Mouse (Mus musculus) mesoderm, embryonic 11.5 days (tissue): ENCODE data around the gene Utrn.

ENCODE experiments used
- DNase-seq: peaks from one replicate; pipeline ENCODE4 v3.0.0-alpha.2; 2012; ENCODE audit warnings: low read depth, low spot score

The Utrn gene

DNA sequence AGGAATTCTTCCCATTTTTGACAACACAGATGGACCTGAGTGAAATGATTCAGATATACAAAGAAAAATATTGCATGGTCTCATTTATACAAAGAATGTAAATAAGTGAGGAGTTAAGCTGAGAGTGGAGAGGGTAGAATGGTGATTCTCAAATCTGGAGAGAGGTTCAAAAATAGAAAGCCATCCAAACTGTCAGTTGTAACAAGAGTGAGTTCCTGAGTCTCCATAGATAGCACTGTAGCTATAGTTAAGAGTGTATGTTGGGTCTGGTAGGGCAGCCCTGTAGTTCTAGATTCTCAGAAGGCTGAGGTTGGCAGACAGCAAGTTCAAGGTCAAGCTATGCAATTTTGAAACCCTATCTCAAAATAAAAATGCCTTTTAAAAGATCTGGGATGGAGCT lies 438.8 kb downstream of the Utrn start:
- DNase-seq, result no peak

DNA sequence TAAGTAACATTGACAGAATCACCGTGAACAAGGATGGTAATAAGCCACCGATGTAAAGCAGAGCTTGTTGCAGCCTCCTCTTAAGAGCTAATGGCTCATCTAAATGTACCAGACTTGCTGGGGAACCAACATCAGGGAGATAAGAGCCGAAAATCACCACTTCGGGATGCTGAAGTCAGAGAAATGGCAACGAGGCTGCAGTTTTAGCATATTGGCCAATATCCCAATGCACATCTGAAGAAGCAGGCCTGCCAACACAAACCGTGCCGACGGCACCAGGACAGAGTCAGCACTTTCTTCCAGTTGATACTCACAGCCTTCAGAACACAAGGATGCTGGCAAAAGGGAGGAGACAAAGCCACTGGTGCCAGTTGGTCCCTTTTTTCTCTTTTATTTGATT lies 442.3 kb downstream of the Utrn start:
- DNase-seq, result no peak

DNA sequence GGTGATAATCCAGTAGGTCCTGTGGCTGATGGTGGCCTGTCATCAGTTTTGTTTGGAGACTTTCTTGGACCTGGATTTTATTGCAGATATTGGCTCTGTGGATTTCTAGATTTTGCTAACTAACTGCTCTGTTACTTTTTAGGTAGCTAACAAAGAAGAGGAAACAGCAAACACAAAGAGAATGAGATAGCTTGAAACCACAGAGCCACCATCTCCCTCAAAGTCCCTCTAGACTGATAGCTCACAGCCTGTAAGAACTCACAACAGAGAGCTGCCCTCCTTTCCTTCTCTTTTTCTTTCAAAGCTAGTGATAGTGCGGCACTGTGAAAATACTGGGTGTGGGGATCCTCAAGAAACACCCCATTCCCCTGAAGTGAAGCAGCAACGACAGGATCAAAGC lies 444.2 kb downstream of the Utrn start:
- no peak for DNase-seq

DNA sequence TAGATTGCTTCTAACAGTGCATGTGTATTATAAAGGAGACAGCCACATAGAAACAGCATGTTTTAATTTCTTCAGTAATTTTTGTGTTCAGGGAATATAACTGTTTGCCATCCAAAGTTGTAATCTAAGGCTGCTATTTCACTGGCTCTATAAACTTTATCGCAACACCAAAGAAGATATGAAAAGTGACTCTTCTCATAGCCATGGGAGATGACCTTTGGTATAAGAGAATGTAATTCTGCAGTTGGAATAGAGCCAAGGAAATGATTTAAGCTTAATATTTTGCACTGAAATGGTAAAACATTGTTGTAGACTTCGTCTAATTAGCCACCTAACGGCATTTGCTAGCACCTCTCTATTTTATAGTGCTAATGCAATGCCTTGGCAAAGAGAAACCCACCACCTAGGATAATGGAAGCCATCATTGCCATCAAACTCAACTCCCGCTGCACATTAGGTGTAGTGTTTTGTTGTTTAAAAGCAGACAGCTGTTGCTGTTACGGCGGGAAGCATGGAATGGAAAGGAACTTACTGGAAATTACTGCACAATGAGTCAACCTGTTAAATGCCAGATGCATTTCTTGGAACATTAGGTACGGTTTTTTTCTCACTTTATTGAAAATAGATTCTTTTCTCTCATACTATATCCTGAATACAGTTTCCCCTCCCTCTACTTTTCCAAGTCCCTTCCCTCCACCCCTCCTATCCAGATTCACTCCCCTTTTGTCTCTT lies 445.0 kb downstream of the Utrn start:
- DNase-seq, result no peak

DNA sequence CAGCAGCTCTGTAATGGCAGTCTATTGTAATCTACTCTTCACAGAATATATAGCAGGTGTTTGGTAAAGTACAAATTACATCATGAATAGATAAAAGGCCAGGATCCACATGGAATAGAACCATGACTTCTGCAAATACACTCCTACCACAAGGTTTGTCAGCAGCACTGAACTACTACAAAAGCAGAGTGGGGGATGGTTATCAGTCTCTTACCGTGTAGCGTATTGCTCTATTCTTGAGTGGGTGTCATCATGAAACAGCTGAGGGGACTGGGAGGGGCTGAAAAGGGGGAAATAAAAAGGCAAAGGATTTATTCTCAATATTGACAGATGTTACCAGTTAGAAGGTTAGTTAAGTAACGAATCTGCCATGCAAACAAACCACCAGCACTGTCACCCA lies 454.2 kb downstream of the Utrn start:
- no peak for DNase-seq

DNA sequence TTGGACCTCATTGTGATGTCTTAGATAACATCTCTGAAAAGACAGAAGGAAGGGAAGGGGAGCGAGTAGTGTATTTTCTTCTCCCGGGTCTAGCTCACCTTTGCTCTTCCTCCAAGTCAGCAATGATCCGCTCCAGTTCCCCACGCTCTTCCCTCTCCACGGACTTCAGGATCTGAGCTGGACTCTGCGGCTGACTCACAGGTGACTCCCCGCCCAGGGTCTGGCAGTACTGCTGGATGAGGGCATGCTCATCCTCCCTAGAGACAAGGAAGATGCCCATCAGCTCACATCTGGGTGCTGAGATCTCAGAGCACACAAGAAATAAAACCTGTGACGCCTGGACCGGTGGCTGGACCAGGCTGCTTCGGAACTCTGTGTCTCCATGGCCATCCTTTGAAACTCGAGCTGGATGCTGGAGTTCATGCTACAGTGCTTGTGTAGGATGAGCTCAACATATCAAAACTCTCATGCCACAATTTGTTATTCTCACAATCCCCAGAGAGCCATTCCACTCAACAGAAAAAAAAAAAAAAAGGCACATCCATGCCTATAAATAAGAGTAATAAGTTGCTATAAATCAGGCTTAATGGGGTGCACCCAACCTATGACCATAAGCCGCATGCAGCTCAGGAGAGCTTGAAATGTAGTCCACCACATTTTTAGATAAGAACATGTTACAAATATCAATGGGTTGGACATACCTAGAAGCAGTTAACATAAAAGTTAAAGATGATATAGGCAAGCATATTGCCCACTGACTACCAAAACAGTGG lies 462.6 kb downstream of the Utrn start:
- DNase-seq, result peak; percentile 18

DNA sequence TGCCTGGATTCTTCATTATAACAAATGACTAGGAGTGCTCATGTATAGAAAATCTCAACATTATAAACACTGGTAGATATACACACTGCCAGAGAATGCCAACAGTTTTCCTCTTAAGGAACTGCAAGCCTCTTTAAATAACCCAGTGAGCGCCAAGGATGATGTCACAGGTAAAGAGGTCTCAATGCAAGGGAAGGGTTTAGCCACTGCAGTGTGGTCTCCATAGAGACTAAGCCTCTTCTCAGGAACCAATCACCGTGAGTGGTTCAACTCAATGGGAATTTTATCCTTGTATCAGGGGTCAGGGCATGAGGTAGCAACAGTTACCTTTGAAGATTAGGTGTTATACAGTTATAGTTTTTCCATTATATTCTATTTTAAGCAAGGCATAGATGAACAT lies 469.7 kb downstream of the Utrn start:
- DNase-seq, result no peak

DNA sequence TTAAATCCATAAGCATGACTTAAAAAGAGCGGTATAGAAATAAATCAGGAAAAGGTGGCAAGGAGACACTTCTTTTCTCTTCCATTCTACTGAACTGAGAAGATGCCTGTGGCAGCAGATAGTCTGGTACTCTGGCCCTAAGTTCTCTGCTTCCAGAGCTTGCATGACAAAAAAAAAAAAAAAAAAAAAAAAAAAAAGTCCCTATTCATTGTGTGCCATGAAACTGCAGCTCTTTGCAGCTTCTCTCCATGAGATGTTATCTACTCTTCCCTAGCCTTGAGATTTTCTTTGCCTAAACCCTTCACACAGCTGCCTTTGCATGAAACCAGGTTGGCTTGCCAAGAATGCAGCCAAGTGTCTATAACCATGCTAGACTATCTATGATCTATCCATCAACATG lies 489.0 kb downstream of the Utrn start:
- no peak for DNase-seq

DNA sequence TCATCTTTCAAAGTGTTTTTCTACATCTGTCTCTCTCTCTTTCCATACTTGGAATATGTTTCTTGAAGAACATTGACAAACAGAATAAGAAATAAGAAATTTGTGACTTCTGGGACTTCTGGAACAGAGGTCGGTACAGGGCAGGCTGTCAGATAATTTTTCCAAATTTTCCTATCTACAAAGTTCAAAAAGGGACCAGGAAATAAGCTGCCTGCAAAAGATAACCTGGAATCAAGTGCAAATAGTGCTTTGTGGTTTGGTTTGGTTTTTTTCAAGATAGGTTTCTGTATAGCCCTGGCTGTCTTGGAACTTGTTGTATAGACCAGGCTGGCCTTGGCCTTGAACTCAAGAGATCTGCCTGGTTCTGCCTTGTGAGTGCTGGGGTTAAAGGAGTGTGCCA lies 490.0 kb downstream of the Utrn start:
- no peak for DNase-seq

DNA sequence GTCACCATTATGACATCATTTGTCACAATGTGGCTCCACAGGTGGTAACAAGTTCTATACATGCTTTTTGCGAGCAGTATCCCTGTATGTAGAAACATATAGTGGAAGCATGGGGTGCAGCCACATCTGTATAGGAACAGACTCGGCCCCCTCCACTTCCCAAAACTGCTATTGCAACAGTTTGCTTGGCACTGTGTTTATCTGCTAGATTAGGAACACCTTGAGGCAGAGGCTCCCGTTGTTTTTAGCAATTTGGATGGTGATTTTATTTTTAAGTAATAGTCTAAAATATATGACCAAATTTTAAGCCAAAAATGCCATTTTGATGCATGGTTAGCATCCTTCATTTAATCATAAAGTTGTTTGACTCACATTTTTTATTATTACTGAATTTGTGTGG lies 491.4 kb downstream of the Utrn start:
- no peak for DNase-seq

DNA sequence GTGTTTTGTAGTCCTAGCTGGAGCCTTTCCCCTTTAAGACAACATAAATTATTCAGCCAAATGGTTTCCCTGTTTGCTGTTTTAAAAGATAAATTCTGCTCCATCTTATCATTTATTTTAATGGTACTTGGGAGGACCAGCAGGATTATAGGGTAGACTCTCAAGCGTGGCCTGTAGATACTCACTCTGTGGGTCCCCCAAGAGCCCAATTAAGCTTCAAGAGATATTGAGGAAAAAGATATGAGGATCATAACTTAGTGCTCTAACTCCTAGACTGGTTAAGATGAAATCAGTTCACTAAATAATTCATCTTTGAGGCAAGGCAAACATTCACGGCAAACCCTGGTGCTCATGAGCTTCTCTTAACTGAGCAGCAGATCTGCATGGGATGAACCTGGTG lies 493.1 kb downstream of the Utrn start:
- no peak for DNase-seq

DNA sequence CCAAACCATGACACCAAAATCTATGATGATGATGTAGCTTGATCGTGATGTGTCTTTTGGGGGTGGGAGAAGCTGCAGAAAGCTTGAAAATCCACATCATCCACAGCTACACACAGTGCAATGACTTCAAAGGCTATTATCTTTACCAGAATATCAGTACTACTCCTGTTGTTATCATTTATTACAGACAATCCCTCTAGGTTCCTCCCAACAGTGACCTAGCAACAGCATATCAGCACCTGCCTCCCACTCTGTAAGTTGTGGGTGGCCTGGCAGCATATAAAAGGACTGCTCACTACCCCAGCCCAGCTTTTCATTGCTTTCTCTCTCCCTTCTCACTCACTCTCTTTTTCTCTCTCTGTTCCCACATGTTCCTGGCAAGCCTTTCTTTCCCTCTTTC lies 494.4 kb downstream of the Utrn start:
- DNase-seq, result no peak

DNA sequence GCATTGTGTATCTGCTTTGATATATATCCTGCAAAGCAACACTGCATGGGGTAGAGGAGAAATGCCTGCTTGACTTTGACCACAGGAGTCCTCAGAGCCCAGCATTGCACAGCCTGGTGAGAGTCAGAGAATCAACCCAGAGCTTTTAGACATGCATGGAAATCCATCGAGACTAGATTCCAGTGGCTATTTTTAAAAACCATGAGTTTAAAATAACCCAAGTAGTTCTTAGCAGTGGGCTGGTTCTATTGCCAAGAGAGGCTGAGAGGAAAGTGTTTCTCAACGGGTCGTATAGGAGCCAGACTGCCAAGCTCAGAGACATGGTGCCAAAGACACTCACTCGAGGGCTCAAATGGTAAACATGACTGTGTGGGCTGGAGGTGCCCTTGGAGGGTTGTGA lies 514.6 kb downstream of the Utrn start:
- no peak for DNase-seq

DNA sequence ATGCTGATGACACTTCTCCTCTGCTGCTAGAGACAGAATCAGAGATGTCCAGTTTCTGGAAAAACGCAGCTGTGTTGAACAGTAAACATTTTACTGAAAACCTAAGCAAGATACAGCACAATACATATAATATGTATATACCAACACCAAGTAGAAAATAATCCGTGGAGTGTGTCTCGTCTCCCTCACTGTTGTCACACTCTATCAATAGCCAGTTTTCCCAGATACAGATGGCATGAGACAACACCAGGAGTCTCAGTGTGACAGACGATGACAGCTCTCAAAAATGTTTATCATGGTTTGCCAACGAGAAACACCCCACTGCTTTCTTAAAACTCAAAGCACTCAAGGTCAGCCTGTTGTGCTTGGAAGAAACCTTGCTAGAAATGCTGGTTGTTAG lies 515.1 kb downstream of the Utrn start:
- no peak for DNase-seq

DNA sequence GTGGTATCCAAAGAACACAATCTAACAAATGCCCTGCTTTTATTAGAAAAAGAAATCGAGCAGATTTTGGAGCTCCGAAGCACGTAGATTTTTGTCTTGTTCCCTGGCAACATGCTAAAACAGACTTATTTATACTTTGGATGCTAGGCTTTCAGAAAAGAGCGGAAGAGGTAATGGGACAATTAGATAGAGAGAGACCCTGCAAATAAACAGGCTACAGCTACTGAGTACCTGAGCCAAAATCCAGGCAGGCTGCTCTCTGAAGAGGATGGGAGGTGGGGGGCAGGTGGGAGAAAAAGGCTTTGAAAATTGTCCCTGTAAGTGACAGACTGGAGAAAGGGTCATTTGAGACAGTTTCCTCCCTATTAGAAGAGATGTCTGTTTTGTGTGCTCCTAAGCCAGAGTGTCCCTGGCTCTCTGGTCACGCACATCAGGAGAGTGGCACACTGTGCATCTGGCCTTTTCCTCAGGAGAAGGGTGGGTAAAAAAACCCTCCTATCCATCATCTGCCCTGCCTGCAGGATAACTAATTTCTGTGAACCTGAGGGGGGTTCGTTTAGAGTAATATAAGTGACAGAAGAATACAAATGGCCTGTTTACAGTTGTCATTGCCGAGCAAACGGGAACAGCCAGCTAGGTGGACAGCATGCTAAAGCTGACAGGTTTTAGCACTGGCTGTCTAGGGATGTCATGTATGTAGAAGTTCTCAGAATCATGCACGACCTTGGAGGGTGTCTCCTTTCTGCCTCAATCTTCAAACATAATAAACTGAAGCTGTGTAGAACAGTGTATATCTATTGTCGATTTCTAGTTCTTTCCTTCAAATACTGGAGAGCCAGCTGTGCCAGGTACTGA lies 529.2 kb downstream of the Utrn start:
- no peak for DNase-seq

DNA sequence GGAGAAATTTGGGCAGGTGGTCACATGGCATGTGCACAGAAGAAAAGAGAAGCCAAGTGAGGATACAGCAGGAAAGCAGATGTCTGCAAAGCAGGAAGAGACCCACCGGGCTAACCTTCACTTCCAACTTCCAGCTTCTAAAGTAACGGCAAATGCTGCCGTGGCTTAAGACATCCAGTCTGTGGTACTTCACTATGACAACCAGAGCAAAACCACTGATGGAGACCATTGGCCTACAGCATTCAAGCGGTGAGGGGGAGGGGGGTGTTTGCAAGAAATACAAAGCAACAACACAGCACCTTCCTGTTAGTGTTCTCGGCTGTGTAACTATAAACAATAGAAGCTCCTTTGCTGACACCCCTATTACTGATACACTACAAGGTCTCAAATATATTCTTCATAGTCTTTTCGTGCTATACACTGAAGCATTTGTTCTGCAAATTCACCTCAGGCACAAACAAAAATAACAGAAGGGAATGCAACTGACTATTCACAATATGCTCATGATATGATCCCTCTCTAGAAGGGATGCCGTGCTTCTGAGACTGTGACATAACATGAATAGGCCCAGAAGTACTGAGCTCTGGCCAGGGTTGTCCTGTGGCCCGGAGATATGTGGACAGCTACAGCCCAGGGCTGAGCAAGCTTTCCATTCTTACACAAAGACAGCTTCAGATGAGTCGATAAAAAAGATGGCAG lies 530.0 kb downstream of the Utrn start:
- no peak for DNase-seq
